Mouse (Mus musculus): ENCODE results near the gene Wdr20.

GRCm38 (mm10) chr12:110851414-110851813 is 113.7 kb downstream of the Wdr20 start:
- TF ChIP-seq POLR2A (IDR thresholded peaks at IDR 0.05; ENCODE audit: extremely low read depth, insufficient read depth, low read length), result no peak
- TF ChIP-seq CTCF (IDR thresholded peaks at IDR 0.05; ENCODE audit: extremely low read depth, insufficient read depth, low read length), result no peak

Data from cortical plate, adult 2 months (tissue).